Mouse (Mus musculus) hindbrain, embryonic 10.5 days (tissue): ENCODE measurements at regions not wholly inside any gene's neighbourhood (a gene's known extent, or its start where the extent isn't known, plus 50 kb on each side); places are given as distances from the start of the nearest gene placed in this dataset.
"Not testable (repeated sequence)": the region's sequence is repeated elsewhere in the genome, so short reads cannot be mapped to it uniquely, and the experiment has no call there.

Experiments
- DNase-seq: peaks from one replicate; pipeline ENCODE4 v3.0.0-alpha.2; 2017; ENCODE audit warnings: low spot score
- H3K27ac ChIP-seq: fragments of 300-500 bp; sonication (generic); 2 replicates; pipeline ENCODE4 v1.5.1; 2016; ENCODE audit warnings: mild to moderate bottlenecking, moderate library complexity
- H3K27me3 ChIP-seq: fragments of 300-500 bp; sonication (generic); 2 replicates; pipeline ENCODE4 v1.6.1; 2016; ENCODE audit warnings: mild to moderate bottlenecking; ENCODE audit not compliant: poor library complexity, insufficient read depth, severe bottlenecking
- H3K36me3 ChIP-seq: fragments of 300-500 bp; sonication (generic); 2 replicates; pipeline ENCODE4 v1.6.1; 2016; ENCODE audit warnings: mild to moderate bottlenecking, moderate library complexity
- H3K4me1 ChIP-seq: fragments of 300-500 bp; sonication (generic); replicated peaks from 2 replicates; pipeline ENCODE4 v1.6.1; 2016; ENCODE audit warnings: mild to moderate bottlenecking
- H3K4me3 ChIP-seq: fragments of 300-500 bp; sonication (generic); 2 replicates; pipeline ENCODE4 v1.5.1; 2016; ENCODE audit warnings: mild to moderate bottlenecking, moderate library complexity
- H3K9me3 ChIP-seq: fragments of 300-500 bp; sonication (generic); 2 replicates; pipeline ENCODE4 v1.6.1; 2016; ENCODE audit warnings: mild to moderate bottlenecking, moderate library complexity
- WGBS: fragments of 180-500 bp; shearing (Covaris S2); methylation state at CpG from one replicate; pipeline ENCODE4 v1.1.7; 2016; 5-methylcytosine and 5-hydroxymethylcytosine counted together

DNA sequence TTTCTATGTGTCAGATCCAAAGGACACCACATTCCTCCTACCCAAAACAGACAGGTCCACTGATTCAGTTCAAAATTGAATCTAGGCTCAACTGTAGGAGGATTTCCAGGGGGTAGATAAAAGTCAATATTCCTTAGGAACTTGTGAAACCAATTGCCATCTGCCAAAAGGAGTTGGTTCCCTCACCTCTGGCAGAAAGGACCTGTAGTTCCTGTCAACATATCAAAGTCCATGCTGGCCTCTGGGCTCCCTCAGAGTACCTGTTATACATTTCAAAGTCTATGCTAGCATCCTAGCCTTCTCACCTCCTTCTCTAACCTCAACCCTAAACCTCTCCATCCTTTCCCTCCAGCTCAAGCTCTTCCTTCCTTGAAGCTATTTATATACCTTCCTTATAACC, 95.5 kb upstream of the Trim24 start:
- Histone ChIP-seq H3K27me3 (no peaks in the 10 kb centered on the region), H3K9me3 (no peaks in the 10 kb centered on the region)

DNA sequence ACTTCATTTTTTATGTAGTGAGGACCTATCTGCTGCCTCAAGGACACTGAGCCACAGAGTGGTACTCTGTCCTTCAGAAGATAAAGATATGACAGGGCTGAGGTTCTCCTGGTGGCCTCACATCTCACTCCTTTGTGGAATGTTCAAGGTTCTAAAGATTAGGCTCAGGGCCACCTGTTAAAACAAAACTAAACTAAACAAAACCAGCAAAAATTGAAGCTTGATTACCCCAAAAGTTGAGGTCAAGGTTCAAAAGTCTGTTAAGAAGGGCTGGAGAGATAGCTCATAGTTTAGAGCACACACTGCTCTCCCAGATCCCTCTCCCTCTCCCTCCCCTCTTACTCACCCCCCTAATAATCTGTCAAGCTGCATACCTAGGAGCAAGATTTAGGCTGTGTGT, 90.7 kb upstream of the Trim24 start:
- H3K4me3 ChIP-seq: no peak overlapping the region
- H3K36me3 ChIP-seq: no peaks in the 10 kb centered on the region
- H3K27me3 ChIP-seq: no peaks in the 10 kb centered on the region
- no peak for DNase-seq
- peaks cover 14% of the 10 kb centered on the region for H3K9me3 ChIP-seq
- H3K27ac ChIP-seq: no peak overlapping the region
- H3K4me1 ChIP-seq: no peaks in the 10 kb centered on the region

More for the DNA sequence above, 95.5 kb upstream of the Trim24 start:
- no peak overlapping the region for H3K4me3 ChIP-seq
- no peak overlapping the region for H3K27ac ChIP-seq
- no peak for DNase-seq
- H3K36me3 ChIP-seq: no peaks in the 10 kb centered on the region
- H3K4me1 ChIP-seq: no peaks in the 10 kb centered on the region

DNA sequence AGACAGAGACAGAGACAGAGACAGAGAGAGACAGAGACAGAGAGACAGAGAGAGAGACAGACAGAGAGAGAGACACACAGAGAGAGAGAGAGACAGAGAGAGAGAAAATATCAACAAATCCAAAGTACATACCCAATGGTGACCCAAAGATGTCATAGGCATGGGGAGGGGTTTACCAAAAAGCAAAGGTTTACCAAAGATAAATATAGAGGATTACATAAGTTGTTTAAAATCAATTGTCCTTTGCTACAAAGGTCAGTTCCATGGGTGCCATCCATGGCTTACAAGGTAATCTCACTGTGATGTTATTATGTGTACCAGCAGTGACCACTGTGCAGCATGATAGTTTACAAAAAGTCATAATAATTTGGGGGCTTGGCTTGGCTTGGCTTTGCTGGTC, 88.7 kb upstream of the Trim24 start:
- no peaks in the 10 kb centered on the region for H3K36me3 ChIP-seq
- peaks cover 14% of the 10 kb centered on the region for H3K9me3 ChIP-seq

DNA sequence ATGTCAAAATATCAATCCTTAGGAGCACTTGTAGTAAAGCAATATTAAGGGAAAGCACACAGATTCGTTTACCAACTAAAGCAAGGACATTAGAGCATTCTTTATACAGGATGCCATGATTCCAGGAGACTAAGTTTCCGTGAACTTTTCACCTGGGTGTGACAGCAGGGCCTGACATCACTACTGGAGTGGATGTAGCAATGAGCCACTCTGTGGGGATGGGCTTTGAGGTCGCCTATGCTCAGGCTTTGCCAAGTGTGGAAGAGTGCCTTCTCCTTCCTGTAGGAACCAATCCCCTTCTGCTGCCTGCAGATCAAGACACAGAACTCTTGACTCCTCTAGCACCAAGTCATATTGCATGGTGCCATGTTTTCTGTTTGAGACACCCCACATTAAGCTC, 85.3 kb upstream of the Trim24 start:
- WGBS: 88% methylated on average over 3 of the region's 3 CpGs
- not testable (repeated sequence) for H3K27me3 ChIP-seq, H3K4me1 ChIP-seq, H3K4me3 ChIP-seq, H3K27ac ChIP-seq, H3K36me3 ChIP-seq, DNase-seq
- H3K9me3 ChIP-seq: peaks cover 14% of the 10 kb centered on the region

More for the DNA sequence above, 88.7 kb upstream of the Trim24 start:
- Histone ChIP-seq H3K27ac (no peak overlapping the region), H3K4me1 (no peaks in the 10 kb centered on the region), H3K4me3 (no peak overlapping the region), H3K27me3 (no peaks in the 10 kb centered on the region)
- no peak for DNase-seq

GRCm38 (mm10) chr6:37785741-37786140, 84.9 kb upstream of the Trim24 start:
- Histone ChIP-seq H3K27ac (no peak overlapping the region), H3K4me3 (no peak overlapping the region), H3K36me3 (no peaks in the 10 kb centered on the region), H3K4me1 (no peaks in the 10 kb centered on the region), H3K27me3 (no peaks in the 10 kb centered on the region), H3K9me3 (peaks cover 14% of the 10 kb centered on the region)
- DNase-seq: no peak
- WGBS: 93% methylated on average over 7 of the region's 7 CpGs

DNA sequence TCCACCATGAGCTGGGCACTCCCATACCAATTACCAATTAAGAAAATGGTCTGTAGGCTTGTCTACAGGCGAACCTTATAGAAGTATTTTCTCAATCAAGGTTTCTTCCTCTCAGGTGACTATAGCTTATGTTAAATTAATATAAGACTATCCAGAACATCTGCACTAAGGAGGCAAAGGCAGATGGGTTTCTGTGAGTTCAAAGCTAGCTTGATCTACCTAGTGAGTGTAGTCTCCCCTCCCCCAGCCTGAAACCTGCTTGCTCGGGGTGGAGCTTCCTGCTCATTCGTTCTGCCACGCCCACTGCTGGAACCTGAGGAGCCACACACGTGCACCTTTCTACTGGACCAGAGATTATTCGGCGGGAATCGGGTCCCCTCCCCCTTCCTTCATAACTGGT, 82.8 kb upstream of the Trim24 start:
- not testable (repeated sequence) for H3K27ac ChIP-seq, H3K27me3 ChIP-seq, H3K9me3 ChIP-seq, DNase-seq, H3K4me3 ChIP-seq, H3K36me3 ChIP-seq, H3K4me1 ChIP-seq
- WGBS: 73% methylated on average over 5 of the region's 8 CpGs

- WGBS: 81% methylated on average over 1 of the region's 1 CpGs
- no peaks in the 10 kb centered on the region for H3K9me3 ChIP-seq
- no peak overlapping the region for H3K27ac ChIP-seq
- no peak for DNase-seq
- no peak overlapping the region for H3K4me3 ChIP-seq
- no peaks in the 10 kb centered on the region for H3K27me3 ChIP-seq
- H3K4me1 ChIP-seq: no peaks in the 10 kb centered on the region
- H3K36me3 ChIP-seq: no peaks in the 10 kb centered on the region
These were observed 79.7 kb upstream of the Trim24 start for GRCm38 (mm10) chr6:37790878-37791277.

GRCm38 (mm10) chr6:37794211-37794610, 76.4 kb upstream of the Trim24 start:
- DNase-seq: no peak
- H3K27ac ChIP-seq: no peak overlapping the region
- H3K27me3 ChIP-seq: no peaks in the 10 kb centered on the region
- no peak overlapping the region for H3K4me3 ChIP-seq
- 97% methylated on average over 4 of the region's 4 CpGs for WGBS
- no peaks in the 10 kb centered on the region for H3K36me3 ChIP-seq
- H3K9me3 ChIP-seq: 0 out of 2 replicates have a peak, but pooled peaks cover 5% of the 10 kb centered on the region
- H3K4me1 ChIP-seq: no peaks in the 10 kb centered on the region

DNA sequence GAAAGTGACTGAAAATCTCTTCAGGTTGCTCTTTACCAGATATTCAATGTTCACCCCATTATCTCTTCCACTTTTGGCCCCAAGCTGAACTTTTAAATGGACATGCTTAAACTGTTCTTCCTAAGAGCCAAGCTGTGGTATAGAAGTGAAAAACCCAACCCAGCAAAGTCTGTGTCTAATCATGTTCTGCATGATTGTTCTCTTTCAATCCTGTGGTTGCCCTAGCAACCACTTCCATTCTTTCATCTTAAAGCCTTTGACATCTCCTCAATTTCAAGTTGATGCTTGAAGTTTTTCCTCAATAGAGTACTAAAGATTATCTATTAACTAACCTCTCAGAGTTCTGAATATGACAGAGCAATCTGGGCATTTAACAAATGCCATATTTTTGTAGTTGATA, 75.6 kb upstream of the Trim24 start:
- Histone ChIP-seq H3K4me3 (no peak overlapping the region), H3K4me1 (no peaks in the 10 kb centered on the region), H3K27me3 (no peaks in the 10 kb centered on the region), H3K27ac (no peak overlapping the region), H3K9me3 (peaks cover 10% of the 10 kb centered on the region; the same call in 1 of the 2 replicates), H3K36me3 (no peaks in the 10 kb centered on the region)
- no peak for DNase-seq

- H3K4me3 ChIP-seq: no peak overlapping the region
These were observed 67.4 kb upstream of the Trim24 start for GRCm38 (mm10) chr6:37803231-37803630.

GRCm38 (mm10) chr6:37805896-37806295, 64.7 kb upstream of the Trim24 start:
- not testable (repeated sequence) for H3K9me3 ChIP-seq, H3K4me3 ChIP-seq, DNase-seq, H3K27me3 ChIP-seq, H3K27ac ChIP-seq, H3K36me3 ChIP-seq, H3K4me1 ChIP-seq
- 97% methylated on average over 24 of the region's 24 CpGs for WGBS

More at GRCm38 (mm10) chr6:37803231-37803630, 67.4 kb upstream of the Trim24 start:
- no peak for DNase-seq
- Histone ChIP-seq H3K27ac (no peak overlapping the region), H3K9me3 (peaks cover 20% of the 10 kb centered on the region), H3K36me3 (no peaks in the 10 kb centered on the region), H3K27me3 (no peaks in the 10 kb centered on the region), H3K4me1 (no peaks in the 10 kb centered on the region)
- WGBS: 92% methylated on average over 5 of the region's 5 CpGs

DNA sequence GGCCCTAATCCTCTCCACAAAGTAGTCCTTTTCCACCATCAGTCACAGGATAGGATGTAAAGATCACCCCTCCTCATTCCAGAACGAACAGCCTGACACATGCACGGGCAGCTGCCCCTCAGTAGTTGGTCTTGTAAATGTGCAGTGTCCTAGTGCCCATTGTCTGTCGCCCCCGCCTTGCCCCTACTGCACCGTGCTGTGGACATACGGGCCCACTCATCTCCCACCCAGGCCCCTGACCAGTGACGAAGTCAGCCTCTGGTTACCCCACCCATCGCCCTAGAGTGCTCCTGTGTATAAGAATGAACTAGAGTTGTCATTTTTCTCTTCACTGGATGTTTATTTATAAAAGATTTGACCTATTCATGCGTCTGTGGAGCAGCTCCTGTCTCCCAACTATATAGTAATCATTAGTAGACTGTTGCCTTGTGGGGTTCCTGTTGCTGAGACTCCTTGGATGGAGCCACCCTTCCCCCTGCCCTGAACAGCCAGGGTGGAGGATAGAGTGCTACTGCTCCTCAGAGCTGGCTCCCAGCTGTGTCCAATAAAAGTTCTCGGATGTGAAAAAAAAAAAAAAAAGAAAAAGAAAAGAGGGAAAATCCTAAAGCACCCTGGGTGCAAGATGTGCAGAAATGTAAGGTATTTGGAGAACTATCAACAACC, 64.0 kb upstream of the Trim24 start:
- 77% methylated on average over 1 of the region's 10 CpGs for WGBS
- not testable (repeated sequence) for H3K4me3 ChIP-seq, H3K27ac ChIP-seq, H3K9me3 ChIP-seq, H3K27me3 ChIP-seq, H3K36me3 ChIP-seq, H3K4me1 ChIP-seq, DNase-seq

GRCm38 (mm10) chr6:37815218-37815617, 55.4 kb upstream of the Trim24 start:
- 69% methylated on average over 2 of the region's 2 CpGs for whole genome bisulfite sequencing
- not testable (repeated sequence) for H3K36me3 ChIP-seq, H3K27me3 ChIP-seq, H3K4me3 ChIP-seq, DNase-seq, H3K27ac ChIP-seq, H3K4me1 ChIP-seq, H3K9me3 ChIP-seq
